Mouse (Mus musculus): ENCODE results near the gene Dstn. TPM values are rescaled to one million over a fixed set of nuclear protein-coding genes. Genes with fewer than 3 reads are reported as not detected.

Dstn gene
- polyA plus RNA-seq, 1 experiment = 12.8 TPM

DNA sequence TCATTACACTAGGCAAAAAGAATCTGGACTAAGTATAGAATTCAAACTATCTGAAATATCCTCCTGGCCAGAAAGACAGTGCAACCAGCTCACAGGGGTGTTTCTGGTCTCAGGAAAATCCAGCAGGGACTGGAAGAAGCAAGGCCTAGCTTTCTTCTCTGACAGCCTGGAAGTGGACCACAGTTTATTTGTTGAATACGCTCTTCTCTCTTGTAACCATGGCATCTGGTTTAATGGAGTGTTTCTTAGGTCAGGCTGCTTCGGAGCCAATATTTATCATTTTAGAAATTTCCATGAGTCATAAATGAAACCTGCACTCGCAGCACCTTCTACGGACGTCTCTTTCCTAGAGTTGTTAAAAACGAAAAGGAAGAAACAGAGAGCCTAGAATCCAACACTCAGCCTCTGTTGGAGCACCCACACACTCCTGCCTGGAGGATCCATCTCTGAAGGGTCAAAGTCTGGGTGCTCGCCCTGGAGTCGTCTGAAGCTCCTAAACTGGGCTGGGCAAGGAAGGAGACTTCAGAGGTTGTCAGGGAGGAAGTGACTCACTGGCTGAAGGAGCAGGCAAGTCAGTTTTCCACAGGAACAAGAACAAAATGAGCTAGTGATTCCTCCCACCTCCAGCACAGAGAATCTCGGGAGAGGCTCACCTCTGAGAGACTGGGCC, 11.6 kb upstream of the Dstn start:
- no peak for TF ChIP-seq GATA1 (IDR thresholded peaks at IDR 0.05; ENCODE audit: low read length)

DNA sequence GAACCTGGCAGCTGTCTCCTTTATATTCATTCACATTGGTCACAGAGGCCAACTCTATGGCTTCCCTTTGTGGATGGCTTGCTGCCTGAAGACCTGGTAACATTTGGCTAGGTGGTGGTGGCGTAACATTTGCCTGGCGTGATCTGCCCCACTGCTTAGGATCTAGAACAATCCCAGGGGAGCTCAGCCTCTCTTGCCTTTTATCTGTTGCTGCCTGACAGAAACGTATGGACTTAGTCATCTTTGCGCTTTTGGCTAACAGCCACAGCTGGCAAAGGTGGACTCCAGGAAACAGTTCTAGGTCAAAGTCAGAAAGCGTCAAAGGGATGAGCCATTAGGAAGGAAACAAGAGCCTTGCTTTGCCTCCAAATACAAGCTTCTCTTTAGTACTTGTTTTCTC, 10.2 kb upstream of the Dstn start:
- TF ChIP-seq GATA1 (IDR thresholded peaks at IDR 0.05; ENCODE audit: low read length) = no peak

GRCm38 (mm10) chr2:143909230-143909629, 5.9 kb upstream of the Dstn start:
- no peak for TF ChIP-seq GATA1 (IDR thresholded peaks at IDR 0.05; ENCODE audit: low read length)

GRCm38 (mm10) chr2:143912199-143912598, 2.9 kb upstream of the Dstn start:
- TF ChIP-seq GATA1 (IDR thresholded peaks at IDR 0.05; ENCODE audit: low read length) = peak; percentile 54

GRCm38 (mm10) chr2:143914221-143914620, 899 bp upstream of the Dstn start:
- TF ChIP-seq GATA1 (IDR thresholded peaks at IDR 0.05; ENCODE audit: low read length) = no peak

DNA sequence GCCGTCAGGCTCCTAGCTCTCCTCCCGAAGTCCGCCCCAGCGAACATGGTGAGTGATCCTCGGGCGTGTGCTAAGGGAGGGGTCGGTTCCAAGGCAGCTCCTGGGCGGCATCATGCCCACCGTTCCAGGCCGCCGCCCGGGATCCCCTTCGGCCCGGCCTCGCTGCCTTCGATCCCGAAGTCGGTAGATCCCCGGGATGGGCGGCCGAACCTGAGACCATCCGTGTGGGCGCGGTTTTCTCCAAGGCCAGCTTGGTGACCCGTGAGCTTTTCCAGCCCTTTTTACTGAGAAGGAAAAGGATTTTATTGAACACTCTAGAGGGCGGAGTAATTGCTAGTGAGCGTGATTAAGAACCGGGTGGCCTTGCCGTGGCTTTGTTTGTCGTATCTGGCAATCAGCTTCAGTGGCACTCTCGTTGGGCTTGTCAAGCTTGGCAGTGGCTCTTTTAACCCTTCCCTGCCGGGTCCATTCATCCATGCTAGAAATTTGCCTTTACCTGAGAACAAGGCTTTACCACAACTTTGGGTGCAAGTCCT, 548 bp downstream of the Dstn start:
- TF ChIP-seq GATA1 (IDR thresholded peaks at IDR 0.05; ENCODE audit: low read length) = no peak

GRCm38 (mm10) chr2:143916229-143916628, 1.1 kb downstream of the Dstn start:
- TF ChIP-seq GATA1 (IDR thresholded peaks at IDR 0.05; ENCODE audit: low read length) = peak; percentile 10

GRCm38 (mm10) chr2:143917622-143918021, 2.5 kb downstream of the Dstn start:
- no peak for TF ChIP-seq GATA1 (IDR thresholded peaks at IDR 0.05; ENCODE audit: low read length)

GRCm38 (mm10) chr2:143918831-143919502, 3.8 kb downstream of the Dstn start:
- TF ChIP-seq GATA1 (IDR thresholded peaks at IDR 0.05; ENCODE audit: low read length) = no peak

DNA sequence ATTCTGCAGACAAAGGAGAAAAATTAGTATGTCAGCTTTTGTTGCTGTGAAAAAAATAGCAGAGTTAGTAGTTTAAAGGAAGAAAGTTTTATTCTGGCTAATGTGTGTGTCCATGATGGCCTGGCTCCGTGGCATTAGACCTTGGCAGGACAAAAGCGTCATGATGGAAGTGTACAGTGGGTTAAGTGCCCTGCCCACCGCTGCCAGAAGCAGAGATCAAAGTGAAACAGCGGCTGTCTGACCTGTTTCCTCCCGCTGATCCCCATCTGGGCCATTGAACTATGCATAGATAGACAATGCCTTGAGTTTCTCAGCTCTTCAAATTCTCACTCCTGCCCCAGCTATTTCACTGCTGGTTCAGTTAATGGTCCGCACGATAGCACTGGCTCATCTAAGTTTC, 9.0 kb downstream of the Dstn start:
- TF ChIP-seq GATA1 (IDR thresholded peaks at IDR 0.05; ENCODE audit: low read length) = no peak

- no peak for TF ChIP-seq GATA1 (IDR thresholded peaks at IDR 0.05; ENCODE audit: low read length)
Measured at GRCm38 (mm10) chr2:143925826-143926225, 10.7 kb downstream of the Dstn start.

- TF ChIP-seq GATA1 (IDR thresholded peaks at IDR 0.05; ENCODE audit: low read length) = no peak
Measured at GRCm38 (mm10) chr2:143929607-143930311, 14.6 kb downstream of the Dstn start.

DNA sequence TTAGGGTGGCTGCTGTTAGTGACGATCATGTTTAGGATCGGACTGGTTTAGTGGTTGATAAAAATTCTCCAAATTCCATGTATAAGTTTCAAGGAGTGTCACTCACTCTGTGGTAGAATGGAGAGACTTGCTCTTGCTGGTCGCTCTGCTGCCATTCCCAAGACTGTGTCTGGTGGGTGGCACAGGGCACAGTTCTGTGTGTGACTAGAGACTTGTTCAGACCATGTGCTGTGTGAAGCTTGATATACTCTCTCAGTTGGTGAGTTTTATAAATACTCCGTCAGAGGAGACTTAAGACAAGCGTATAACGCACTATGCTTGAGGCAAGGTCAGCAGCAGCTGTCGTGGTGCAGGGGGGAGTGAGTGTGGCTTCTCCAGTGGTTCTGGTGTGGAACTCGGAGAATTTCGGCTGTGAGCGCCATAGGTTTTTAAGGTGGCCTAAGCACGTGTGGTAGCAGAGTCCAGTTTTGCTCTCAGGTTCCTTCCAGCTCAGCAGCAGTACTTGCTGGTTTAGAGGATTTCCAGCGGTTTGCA, 17.3 kb downstream of the Dstn start:
- no peak for TF ChIP-seq GATA1 (IDR thresholded peaks at IDR 0.05; ENCODE audit: low read length)

GRCm38 (mm10) chr2:143933516-143933915, 18.4 kb downstream of the Dstn start:
- TF ChIP-seq GATA1 (IDR thresholded peaks at IDR 0.05; ENCODE audit: low read length) = no peak

- TF ChIP-seq GATA1 (IDR thresholded peaks at IDR 0.05; ENCODE audit: low read length) = no peak
Measured at GRCm38 (mm10) chr2:143934439-143934838, 19.3 kb downstream of the Dstn start.

- no peak for TF ChIP-seq GATA1 (IDR thresholded peaks at IDR 0.05; ENCODE audit: low read length)
Measured at GRCm38 (mm10) chr2:143937861-143938260, 22.7 kb downstream of the Dstn start.

Data from G1E-ER4 (cell line).